Mouse (Mus musculus) adrenal gland, postnatal 14 days (tissue): ENCODE measurements around the gene Mad2l2. TPM values are rescaled to one million over a fixed set of nuclear protein-coding genes. Genes with fewer than 3 reads are reported as not detected.

Experiments
- DNase-seq: peaks from one replicate; pipeline ENCODE4 v3.0.0; 2021; ENCODE audit warnings: mixed read lengths
- long read RNA-seq, 2 experiments: library from polyadenylated mRNA; stranded (forward); transcript quantifications; one replicate each; pipeline ENCODE4 v2.0.0; 2021
- total RNA-seq: library from RNA; stranded (reverse); gene quantifications from 2 replicates; pipeline ENCODE4 v1.2.3, GENCODE M21; 2021

Mad2l2 gene
- 20.0 and 21.2 TPM in 2 replicates for total RNA-seq
- long read RNA-seq, experiment 1, transcript Mad2l2-201 (8 exons, 1,535 nt), result major isoform, 22 of 32 reads
- long read RNA-seq, experiment 1, partial matches to known transcripts, result 1 of 32 reads
- long read RNA-seq, experiment 1, other reads (novel, unspliced or antisense), result 6 of 32 reads
- long read RNA-seq, experiment 2, transcript Mad2l2-201 (8 exons, 1,535 nt), result major isoform, 16 of 21 reads
- long read RNA-seq, experiment 2, partial matches to known transcripts, result 1 of 21 reads
- long read RNA-seq, experiment 2, other reads (novel, unspliced or antisense), result 4 of 21 reads

- no peak for DNase-seq
Measured at GRCm38 (mm10) chr4:148130133-148130532, at the start of gene Mad2l2. TSS of gene Mad2l2 (plus strand) at chr4:148130384.

DNA sequence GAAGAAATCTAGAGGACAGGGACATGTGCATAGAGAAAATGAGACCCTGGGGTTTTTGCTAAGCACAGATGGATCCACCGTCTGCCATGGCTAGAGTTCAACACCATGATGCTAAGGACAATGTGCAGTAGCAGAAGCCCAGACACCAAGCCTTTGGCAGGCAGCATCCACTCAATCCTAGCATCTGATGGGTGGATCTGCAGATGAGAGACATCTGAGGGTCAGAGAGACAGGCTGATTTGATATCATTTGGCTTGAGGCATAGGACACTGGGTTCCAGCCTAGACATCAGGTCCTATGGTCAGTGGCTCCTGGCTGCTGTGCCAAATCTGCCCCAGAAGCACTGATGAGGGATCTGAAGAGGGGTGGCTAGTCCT lies 49.6 kb upstream of the Mad2l2 start:
- no peak for DNase-seq

DNA sequence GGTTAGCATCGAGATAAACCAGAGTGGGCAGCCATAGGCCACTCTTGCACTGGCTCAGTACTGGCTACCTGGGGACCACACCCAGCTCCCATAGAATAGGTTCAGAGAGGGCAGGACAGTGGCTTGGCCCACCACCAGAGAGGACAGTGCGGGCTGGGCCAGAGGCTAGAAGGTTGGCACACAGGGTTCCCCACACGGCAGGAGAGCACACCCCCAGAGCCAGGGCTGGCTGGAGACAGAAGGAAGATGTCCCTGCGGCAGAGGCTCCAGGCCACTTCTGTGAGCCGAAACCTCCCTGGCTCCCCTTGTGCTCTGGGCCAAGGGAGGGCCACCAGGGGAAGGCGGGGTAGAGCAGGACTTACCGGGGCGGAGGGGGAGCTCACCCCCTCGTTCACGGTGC lies 49.0 kb upstream of the Mad2l2 start:
- DNase-seq, result no peak

- DNase-seq, result peak; percentile 77
Measured at GRCm38 (mm10) chr4:148082257-148083044, 47.7 kb upstream of the Mad2l2 start.

- peak; percentile 53 for DNase-seq
Measured at GRCm38 (mm10) chr4:148083176-148083899, 46.8 kb upstream of the Mad2l2 start.

GRCm38 (mm10) chr4:148084261-148084714 lies 45.9 kb upstream of the Mad2l2 start:
- DNase-seq, result peak; percentile 61

GRCm38 (mm10) chr4:148085131-148085906 lies 44.9 kb upstream of the Mad2l2 start:
- peak; percentile 49 for DNase-seq

DNA sequence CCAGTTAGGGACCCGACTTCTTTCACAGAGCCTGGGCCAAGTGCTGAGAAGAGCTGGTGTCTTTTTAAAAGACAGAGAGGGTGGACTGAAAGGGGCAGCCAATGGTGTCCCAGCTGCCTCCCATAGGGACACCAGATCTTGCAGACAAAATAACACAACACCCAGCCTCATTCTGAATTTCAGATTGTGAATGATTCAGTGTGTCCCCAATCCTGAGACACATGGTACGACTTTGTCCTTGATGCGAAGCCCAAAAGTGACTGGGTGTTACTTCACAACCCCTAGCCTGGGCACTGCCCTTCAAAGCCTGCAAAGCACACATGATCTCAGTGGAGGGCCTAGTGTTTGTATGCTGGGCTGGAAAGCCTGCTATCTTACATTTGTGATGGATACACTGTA lies 44.3 kb upstream of the Mad2l2 start:
- peak; percentile 81 for DNase-seq

GRCm38 (mm10) chr4:148087091-148087906 lies 42.9 kb upstream of the Mad2l2 start:
- DNase-seq, result peak; percentile 72

GRCm38 (mm10) chr4:148087907-148088527 lies 42.2 kb upstream of the Mad2l2 start, which contains the start of gene Agtrap:
TSS of gene Agtrap (minus strand) at chr4:148088031.
- DNase-seq, result peak; percentile 97

DNA sequence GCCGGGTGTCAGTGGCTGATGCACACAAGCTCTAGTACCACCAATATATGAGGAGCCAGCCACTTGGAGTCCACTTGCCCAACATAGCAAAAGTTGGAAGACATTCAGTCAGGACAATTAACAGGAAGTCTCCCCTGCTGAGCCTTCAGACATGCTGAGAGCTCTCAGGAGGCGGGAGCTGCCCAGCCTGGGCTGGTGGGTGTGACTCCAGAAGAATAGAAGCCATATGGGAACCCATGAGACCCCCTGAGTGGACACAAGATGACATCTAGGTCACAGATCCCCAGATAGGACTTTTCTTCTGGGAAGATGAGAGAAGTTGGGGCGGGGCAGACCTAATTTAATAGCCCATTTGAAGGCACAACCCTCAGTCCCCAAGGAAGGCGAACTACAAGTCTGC lies 41.0 kb upstream of the Mad2l2 start:
- DNase-seq, result no peak

- DNase-seq, result no peak
Measured at GRCm38 (mm10) chr4:148091181-148091580, 39.0 kb upstream of the Mad2l2 start.

GRCm38 (mm10) chr4:148092551-148093271 lies 37.5 kb upstream of the Mad2l2 start:
- peak; percentile 78 for DNase-seq

DNA sequence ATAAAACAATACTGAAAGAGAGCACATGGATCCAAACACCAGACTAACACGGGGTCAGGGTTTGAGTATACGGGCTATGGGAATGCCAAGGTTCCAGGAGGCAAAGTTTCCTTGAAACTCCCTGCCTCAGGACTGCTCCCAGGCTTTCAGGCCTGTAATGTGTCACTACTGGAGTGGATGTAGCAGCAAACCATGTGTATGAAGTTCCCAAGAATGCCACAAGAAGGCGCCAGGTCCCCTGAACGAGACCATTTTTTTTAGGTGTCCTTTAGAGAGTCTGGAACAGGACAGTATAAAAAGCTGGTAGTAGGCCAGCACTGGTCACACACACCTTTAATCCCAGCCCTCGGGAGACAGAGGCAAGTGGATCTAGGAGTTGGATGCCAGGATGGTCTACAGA lies 36.0 kb upstream of the Mad2l2 start:
- DNase-seq, result peak; percentile 73

DNA sequence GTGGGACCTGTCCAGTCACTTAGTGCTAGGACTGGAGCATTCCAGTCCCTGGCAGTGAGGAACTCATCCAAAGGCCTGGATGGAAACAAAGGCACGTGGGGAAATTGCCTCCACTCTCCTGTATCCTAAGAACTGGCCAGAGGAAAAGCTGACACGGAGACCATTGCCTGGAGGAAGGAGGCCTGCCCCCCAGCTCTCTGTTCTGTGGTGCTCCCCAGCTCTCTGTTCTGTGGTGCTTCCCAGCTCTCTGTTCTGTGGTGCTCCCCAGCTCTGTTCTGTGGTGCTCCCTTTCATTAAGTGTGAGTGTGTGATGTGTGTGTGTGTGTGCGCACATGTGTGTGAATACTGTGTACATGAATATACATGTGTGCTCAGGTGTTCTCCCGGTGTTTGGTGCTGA lies 35.1 kb upstream of the Mad2l2 start:
- no peak for DNase-seq

DNA sequence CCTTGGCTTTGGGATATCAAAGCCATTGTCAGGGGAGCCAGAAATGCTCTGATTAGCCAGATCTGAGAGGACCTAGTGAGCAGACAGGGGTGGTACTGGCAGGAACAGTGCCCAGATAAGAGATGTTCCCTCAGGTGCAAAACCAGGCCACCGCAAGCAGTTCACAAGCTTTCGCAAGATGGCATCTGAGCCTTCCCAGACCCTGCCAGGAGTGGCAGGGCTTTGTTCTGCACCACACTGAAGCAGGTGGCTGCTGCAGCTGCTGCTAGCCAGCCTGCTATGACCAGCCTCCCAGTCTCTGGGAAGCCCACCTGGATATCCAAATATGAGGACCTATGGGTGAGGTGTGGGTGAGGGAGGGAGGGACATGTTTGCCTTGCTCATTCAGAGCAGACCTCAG lies 32.2 kb upstream of the Mad2l2 start:
- DNase-seq, result no peak

DNA sequence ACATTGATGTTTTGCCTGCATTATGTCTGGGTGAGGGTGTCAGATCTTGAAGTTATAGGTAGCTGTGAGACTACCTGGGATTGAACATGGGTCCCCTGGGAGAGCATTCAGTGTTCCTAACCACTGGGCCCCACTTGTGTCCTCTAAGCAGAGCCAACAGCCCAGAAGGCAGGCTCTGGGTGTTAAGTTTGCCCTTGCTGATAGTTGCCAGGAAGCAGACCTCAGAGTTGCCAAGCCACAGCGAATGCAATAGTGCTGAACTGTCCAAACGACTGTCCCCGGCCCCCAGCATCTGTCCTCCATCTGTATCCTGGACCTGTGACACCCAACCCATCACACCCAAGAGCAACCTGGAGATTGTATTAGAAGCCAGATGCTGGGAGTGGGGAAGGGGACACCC lies 31.5 kb upstream of the Mad2l2 start:
- peak; percentile 57 for DNase-seq

DNA sequence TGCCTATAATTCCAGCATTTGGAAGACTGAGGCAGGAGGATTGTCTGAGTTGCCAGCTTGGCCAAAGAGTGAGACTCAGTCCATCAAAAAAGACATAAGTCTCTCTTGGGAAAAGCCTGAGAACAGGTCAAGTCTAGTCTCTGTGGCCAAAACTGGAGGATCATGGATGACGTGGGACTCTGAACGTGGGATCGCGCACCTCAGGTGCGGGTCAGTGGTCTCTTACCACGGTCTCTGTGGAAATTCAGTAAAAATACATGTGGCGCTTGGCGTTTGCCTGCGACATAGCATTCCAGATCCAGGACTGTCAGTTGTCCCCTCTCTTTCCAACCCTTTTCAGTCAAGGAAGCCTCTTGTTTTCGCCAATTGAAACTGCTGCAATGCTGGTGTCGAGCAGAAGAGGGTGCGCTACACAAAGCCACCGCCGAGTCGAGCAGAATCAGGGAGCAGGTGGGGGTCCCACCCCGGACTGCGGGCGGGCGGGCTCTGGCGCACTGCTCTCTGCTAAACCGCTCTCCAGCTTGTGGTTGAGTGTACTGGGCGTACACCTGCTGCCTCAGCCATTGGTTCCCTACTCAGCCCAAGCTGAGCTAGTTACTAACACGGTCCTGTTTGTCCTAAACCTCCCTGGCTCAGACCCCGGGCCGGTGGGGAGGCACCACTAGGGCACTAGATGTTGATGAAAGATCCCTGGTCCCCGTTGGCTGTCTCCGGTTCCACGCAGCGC lies 28.2 kb upstream of the Mad2l2 start:
- peak; percentile 72 for DNase-seq

- DNase-seq, result no peak
Measured at GRCm38 (mm10) chr4:148104146-148104545, 26.0 kb upstream of the Mad2l2 start.
